Mouse (Mus musculus): ENCODE measurements around the gene Nt5c1a.

DNA sequence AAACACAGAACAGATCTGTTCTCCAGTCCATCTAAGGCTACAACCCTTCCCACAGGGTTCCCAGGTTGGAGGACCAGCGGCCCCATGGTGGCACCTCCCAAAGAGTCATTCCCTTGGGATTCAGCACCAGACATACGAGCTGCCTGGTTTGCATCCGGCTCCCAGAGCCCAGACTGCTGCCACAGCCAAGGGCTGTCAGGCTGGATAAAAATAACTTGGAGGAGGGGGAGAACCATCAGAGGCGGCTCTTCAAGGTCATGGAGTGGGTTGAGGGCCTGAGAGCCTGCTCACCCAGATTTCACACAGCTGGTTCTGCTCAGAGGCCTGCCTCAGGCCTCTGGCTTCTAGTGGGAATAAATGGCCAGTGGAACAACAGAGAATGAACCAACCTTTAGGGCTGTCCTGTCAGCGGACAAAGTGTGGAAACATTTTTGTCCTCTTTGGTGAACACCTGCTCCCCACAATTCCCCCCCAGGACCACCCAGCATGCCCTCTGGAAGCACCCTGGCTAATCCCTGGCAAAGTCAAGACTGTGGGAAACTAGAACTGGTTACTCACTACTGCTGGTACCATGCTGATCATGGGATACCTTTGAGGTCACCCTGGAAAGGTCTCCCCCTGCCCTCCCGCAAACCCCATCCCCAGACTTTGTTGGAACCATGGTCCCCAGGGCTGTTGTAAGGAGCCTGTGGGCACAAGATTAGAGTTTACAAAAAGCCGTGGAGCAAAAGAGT, 46.0 kb downstream of the Nt5c1a start:
- TF ChIP-seq TAL1 (conservative IDR thresholded peaks at IDR 0.05; ENCODE audit: low read depth, low read length) (no peak), CTCF (IDR thresholded peaks at IDR 0.05; ENCODE audit: low read depth, low read length) (no peak), GATA1 (IDR thresholded peaks at IDR 0.05; ENCODE audit: borderline replicate concordance, low read length) (no peak), GATA2 (IDR thresholded peaks at IDR 0.05; ENCODE audit: borderline replicate concordance, low read depth, low read length) (no peak), POLR2AphosphoS5 (IDR thresholded peaks at IDR 0.05; ENCODE audit: insufficient replicate concordance, low read depth, low read length) (no peak)

Data from G1E (cell line).